Mouse (Mus musculus) adrenal gland, adult (tissue): Measurements from ENCODE around the gene Cdk17.
A peak's percentile ranks its signal among the peaks of the same experiment; 100 is the strongest.

Experiments
- DNase-seq, 2 experiments: peaks; one replicate each; pipeline ENCODE4 v3.0.0; 2022 to 2023; ENCODE audit warnings: low spot score in 1 of 2; ENCODE audit not compliant: inconsistent age in 2 of 2

Cdk17 gene

DNA sequence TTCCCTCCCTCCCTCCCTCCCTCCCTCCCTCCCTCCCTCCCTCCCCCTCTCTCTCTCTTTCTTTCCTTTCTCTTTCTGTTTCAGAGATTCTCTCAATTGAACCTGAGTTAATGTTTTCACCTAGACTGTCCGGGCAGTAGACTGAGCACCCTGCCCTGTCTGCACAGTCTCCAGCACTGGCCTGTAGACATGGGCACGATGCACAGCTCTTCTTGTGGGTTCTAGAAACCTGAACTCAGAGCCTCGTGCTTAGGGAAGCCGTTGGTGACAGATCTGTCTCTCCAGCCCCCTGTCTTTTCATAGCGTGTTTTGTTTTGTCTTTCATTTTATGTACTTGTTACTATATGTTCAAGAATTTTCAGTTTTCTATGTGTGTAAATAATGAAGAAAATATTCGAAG lies 6.6 kb downstream of the Cdk17 start:
- DNase-seq: no peak

DNA sequence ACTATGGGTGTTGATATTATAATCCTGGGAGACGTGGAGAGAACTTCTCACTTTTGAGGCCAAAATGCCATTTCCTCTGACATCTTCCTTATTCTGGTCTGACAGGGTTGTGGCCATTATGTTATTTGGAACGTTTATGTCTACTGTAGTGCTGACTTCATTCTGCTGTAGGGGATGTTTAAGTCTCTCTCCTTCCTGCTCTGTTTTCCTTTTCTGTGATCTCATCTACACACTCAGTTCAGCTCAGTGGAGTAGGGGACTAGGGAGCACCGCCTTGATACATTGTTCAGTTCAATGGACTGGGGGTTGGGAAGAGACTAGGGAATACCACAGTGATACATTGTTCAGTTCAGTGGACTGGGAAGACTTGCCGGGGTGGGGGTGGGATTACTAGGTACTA lies 7.4 kb downstream of the Cdk17 start:
- DNase-seq: no peak

DNA sequence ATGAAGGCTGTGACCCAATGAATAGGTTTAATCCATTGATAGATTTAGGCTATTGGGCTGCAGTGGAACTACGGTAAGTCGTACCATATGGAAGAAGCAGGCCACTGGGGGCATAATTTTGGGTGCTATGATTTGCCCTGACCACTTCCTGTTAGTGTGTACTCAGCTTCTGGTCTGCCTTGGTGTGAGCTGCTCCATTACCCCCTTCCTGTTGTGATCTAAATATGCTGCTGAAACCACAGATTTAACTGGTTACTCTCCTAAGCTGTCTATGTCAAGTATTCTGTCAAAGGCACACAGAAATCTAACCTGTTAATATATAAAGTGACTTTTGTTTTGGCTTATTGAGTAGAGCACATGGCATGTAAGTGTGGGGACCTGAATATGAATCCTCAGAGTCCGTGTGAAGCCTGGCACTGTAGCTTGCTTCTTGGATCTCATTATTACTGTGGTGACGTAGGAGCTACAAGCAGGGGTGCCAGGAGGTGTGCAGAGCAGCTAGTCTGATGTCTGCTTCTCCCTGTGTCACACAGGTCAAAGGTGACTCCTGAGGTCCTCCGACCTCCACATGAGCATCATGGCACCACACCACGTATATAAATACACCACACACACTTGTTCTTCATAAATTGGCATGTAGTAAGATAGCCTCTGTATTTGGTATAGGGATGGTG lies 10.6 kb downstream of the Cdk17 start:
- no peak for DNase-seq

DNA sequence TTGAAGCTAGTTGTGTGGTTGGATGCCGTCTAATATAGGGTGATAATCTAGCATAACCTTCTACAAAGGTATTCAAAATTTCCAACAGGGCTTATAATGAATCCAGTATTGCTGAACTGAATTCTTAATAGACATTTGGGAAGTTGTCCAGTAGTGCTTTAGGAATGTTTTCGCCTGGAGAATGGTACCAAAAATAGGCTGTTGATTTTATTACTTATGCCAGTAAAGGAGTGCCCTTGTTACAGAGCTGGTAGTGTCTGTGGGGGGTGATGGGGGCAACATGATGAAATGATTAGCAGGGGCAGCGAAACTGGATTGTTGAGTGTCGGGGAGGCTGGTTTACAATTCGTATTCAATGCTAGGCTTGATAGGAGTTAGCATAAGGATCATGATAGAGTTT lies 16.8 kb downstream of the Cdk17 start:
- no peak for DNase-seq

DNA sequence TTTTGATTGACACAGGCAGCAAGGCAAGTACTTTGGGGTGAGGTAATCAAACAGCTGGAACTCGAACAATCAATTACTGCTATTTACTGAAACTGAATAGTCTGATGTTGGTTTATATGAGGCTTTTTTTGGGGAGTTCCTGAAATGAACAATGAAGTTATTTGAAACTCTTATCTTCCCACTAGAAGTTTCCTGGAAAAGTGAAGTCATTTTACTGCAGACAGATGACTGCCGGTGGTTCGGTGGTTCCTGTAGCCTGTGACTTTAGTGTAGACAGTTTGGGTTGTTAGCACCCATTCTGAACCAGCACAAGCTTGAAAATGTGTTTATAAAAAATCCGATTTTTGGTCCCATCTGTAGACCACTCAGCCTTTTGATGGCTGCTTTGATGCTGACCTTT lies 17.2 kb downstream of the Cdk17 start:
- DNase-seq: no peak

DNA sequence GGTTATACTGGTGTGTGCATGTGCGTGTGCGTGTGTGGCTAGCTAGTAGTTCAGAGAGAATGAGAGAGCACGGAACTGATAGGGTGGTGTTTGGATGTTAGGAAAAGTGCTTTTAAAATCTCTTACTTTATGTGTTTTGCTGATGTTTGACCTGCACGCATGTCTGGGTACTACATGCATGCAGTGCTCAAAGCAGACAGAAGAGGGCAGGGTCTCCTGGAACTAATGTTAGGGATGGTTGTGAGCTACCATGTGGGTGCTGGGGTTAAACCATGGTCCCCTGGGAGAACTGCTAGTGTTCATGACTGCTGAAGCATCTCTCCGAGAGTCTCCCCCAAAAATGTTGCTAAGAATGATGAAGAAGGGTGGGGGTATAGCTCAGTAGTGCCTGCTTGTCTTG lies 18.0 kb downstream of the Cdk17 start:
- DNase-seq: no peak

DNA sequence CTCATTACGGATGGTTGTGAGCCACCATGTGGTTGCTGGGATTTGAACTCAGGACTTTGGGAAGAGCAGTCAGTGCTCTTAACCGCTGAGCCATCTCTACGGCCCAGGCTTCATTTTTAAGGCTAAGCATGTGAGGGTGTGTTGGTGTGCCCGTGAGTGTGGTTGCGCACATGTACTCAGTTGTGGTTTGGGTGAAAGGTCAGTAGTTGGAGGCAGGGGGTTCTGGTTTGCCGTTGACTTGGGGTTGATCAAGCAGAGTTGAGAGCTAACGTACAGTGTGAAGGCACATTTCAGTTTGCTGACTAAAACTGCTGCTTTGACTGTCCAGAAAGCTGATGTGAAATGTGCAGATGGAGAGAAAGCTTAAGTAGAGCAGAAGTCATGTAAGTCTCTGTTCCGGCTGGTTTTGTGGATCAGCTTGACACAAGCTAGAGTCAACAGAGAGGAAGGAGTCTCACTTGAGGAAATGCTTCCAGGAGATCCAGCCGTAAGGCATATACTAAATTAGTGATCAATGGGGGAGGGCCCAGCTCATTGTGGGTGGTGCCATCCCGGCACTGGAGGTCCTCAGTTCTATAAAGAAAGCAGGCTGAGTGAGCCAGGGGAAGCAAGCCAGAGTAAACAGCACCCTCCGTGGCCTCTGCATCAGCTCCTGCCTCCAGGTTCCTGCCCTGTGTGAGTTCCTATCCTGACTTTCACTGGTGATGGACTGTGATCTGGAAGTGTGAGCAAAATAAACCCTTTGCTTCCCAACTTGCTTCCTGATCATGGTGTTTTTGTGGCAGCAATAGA lies 19.2 kb downstream of the Cdk17 start:
- DNase-seq: peak in 1 of 2 experiments; percentile 26

DNA sequence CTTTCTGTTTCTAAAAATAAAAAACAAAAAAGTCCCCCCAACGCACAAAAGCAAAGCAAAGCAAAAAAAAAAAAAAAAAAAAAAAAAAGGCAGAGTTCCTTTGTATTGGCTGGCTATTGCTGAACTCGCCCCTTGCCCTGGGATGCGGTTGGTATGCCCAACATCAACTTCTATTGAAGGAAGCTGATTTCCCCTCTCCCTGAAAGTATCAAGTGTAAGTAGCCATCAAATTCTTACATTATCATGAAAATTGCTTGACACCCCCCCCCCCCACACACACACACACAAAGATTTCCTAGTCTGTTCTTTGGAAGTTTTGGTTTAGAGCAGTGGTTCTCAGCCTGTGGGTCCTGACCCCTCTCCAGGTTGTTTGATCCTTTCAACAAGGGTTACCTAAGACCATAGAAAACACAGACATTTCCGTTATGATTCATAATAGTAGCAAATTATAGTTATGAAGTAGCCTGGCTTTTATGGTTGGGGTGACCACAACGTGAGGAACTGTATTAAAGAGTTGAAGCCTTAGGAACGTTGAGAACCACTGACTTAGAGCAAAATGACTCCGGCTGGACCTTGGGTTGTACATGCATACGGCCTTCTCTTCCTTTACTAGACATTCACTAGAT lies 23.8 kb downstream of the Cdk17 start:
- no peak for DNase-seq

DNA sequence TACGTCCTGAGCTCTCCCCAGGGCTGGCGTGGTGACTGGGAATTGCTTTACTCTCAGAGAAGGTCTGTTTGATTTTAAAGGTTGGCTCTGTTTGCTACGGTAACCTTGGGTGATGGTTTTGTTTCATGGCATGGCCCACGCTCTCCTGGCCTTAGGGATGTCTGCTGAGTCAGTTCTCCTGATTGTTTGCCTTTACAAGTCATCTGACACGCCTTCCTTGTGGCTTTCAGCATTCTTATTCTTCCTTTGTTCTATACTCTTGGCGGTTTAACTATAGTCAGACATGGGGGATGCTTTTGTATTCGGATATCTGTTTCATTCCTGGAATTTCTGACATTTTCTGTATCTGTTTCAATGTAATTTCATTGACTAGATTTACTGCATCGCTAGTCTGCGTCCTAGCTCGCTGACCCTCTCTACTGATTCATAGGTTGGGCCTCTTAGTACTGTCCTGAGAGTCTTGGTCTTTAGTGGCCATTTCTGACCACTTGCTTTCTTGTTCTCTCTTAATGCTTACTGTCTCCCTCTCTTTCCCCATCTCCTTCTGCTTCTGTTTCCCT lies 27.8 kb downstream of the Cdk17 start:
- DNase-seq: peak in 1 of 2 experiments; percentile 53

DNA sequence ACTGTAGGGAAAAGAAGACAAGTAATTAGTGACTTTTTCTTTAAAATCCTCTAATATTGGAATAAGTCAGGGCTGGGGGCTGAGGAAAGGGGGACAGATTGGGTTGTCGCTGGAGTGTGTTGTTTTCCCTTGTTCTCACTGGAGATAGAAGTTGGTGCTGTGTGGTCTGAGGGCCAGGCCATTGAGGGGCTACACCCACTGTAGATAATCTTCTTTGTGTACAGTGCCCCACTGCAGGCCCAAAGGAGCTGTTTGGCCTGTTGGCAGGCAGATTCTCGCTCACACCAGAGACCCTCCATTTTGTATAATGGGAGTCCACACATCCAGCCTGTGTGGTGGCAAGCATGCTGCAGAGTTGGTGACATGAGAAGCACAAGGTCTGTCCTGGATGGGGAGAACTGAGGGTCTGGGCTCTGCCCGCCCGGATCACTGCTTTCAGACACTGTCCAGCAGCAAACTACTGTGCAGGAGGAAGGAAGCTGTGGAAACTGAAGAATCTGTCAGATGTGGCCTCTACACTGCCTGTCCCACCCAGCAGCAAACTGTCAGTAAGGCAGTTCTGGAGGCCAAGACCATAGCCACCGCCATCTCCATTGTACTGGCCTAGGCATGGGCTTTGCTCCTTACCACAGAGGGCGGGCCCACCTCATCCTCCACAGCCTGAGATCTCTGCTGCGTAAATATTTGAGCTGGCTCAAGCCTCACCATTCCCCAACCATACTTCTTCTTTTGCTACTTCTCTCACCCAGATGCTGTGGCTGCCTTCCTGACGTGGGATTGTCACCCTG lies 30.0 kb downstream of the Cdk17 start:
- no peak for DNase-seq

DNA sequence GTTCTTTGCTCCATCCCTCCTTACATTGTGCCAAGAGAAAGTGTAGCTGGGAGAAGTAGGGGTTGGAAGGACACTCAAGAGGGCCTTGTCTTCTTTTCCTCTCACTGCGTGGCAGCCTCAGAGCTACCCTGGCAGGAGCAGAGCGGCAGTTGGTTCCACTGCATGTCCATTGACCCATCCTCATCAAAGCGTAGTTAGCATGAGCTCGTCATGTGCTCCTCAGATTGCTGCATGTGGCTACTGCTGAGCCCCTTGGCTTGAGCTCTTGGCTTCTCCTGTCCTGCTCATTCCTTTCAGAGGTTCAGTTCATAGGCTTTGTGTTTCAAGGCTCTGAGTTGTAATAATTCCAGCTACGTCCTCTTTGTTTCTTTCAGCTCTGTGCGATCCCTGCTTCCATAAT lies 36.4 kb downstream of the Cdk17 start:
- DNase-seq: no peak

DNA sequence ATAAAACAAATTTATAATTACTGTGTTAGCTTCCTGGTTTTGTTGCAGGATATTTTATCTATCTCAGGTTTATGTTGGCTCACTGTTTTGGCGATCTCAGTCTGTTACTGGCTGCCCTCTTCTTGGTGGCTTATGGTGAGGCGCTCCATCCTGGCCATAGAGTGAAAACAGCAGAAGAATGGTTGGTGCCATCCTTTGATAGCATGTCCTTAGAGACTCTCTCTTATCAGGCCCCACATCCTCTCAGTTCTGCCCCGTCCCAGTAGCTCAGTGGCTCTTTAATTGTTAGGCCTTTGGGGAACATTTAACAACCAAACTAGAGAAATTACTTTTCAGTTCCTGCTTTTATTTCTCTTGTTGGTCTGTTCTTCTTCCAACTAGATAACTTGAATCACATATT lies 38.3 kb downstream of the Cdk17 start:
- DNase-seq: no peak

DNA sequence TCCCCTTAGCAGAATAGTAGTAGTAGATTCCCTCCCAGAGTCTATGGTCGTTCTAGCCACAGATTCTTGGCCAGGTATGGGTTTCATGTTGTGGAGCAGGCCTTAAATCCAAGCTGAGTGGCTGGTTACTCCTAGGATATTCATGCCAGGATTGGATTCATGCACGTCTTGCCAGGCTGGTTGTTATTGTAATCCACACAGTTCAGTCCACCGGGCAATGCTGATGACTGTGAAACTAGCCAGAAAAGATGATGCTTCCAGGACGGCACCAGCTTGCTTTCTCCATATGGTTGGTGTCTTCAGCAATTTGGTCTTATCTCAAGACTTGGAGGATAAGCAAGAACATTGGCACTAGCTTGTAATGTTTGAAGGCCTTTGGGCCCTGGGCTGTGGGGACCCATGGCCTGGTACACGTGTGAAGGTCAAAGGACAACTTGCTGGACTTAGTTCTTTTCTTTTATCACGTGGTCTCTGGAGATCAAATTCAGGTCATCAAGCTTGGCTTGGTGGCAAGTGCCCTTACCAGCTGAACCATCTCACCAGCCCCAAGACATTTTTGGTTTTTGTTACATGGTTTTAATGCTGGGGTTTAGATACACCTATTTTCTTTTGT lies 41.3 kb downstream of the Cdk17 start:
- no peak for DNase-seq

DNA sequence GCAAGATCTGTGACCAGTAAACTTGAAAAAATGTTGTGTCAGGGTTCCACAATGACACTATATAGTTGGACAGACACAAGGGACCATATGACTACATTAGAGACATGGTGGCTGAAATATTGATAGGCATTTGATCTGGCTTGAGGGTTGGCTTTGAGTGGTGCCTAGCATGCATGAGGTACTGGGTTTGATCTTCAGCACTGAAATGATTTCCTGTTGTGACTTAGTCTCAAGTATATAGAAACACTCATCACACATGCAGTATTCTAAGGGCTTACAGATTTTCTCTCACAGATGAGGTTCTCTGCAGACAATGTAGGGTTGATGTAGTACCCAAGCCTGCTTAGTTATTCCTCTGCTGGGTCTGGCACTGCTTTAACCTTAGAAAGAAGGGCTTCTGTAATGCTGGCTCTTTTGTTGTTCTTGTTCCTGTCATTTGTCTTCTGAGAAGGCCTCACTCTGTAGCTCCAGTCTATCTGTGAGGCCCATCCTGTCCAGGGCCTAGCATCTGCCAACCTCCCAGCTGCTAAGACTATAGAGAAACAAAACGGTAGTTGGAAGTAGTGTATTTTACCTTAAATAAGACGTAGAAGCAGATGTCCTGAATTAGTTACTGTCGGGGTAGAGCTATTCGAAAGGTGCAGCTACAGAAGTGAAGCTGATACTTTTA lies 44.7 kb downstream of the Cdk17 start:
- no peak for DNase-seq

DNA sequence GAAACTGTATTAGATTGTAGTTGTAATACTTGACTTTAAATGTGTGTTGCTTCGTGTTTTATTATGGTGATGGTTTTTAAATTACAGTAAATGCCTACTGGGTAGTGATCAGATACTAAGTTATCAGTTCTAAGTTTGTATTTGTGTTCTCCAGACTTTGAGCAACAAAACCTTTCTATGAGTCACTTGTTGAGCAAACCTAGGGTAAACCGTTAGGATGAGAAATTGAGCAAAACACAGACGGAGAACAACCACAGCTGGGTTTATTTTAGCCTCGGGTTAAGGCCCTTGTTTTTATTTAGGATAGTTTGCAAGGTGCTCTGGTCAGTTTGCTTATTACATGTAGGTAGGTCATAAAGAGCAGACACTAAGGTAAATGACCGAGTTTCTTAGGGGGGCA lies 46.5 kb downstream of the Cdk17 start:
- no peak for DNase-seq

DNA sequence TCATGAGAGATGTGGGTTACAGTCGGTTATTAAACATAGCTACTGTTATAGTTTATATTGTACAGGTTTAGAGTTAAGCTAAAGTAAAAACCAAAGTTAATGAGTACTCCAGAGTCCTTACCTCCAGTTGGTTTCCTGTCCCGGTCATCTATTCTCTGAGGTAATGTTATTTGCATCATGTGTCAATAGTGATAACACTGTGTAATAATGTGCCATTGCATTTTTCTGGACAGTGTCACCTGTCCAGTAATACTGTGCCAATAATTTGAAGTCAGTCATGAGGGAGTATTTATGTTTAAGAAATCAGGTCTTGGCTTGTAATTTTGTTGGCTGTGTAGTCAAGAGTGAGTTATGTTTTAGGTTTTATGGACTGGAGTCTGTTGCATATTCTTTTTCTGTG lies 52.0 kb downstream of the Cdk17 start:
- DNase-seq: no peak

DNA sequence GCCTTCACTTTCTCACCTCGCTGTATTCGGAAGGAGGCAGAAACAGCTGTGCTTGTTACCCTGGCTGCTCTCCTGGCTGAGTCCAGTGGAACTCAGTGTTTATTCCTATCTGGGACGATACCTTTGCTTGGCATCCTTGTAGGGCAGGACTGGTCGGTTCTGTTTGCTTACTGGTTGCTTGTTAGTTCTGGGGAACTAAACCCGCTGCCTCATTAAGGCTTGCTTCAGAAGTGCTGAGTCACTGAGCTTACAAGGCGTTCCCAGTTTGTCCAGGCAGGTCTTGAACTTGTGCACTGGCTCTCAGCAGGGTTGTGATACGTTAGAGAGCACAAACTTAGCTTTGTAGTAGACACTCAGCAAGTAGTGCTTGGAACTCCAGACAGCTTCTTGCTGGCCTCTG lies 52.7 kb downstream of the Cdk17 start:
- DNase-seq: no peak

DNA sequence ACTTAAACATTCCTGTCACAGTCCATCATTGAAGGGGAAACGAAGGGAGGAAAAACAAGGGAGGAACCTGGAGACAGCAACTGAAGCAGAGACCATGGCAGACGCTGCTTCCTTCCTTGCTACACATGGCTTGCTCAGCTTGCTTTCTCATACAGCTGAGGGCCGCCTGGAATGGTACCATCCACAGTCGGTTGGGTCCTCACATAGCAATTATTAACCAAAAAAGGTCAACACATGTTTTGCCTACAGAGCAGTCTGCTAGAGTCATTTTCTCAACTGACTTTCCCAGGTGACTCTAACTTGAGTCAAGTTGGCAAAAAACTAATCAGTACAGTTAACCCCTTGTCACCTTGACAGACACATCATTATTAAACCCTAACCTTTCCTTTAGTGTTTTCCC lies 53.6 kb downstream of the Cdk17 start:
- DNase-seq: no peak

DNA sequence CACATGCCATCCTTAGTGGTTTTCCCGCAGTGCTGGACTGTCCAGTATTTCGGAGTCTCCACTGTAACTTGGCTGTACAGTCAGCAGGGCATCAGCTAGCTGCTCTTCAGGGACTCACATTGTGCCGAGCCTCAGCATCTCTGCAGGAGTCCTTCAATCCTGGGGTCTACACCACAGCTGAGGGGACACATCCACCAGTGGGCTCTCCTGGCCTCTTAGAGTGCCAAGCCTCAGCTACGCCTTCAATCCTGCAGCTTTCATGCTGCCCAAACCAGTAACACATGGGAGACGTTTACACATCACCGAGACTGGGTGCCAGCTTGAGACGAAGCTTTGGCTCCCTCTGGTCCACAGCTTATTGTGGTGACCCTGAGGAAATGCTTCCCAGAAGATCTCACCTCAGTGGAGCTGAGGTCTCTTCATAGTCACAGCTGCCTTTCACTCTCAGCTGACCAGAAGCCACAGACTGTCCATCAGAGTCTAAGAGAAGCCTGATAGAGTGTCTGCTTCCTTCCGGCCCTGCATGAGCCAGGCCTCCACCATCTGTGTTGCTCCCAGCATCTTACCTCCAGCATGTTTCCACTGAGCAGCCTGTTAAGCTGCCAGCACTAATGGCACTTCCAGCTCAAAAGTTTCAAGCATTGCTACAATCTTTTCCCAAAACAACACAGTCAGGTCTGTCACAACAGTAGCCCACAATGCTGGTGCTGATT lies 54.5 kb downstream of the Cdk17 start:
- no peak for DNase-seq

DNA sequence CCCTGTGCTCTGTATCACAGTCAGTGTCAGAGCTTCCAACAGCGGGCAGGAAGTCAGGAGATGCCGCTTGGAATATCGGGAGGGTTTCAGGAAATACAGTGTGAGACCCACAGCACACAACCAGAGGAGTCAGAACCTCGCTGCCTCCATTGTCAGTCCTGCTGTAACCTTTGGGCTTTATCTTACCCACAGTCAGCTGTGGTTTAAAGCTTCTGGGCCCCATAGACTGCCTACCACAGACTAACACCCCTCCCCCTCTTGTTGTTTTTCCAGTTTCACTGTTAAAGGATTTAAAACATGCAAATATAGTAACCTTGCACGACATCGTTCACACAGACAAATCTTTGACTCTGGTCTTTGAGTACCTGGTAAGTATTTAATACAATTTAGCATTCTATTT lies 65.1 kb downstream of the Cdk17 start:
- no peak for DNase-seq
